Mouse (Mus musculus) small intestine, adult 2 months (tissue): ENCODE results near the gene Erp44.

Experiments
- CTCF ChIP-seq: fragments of 200-500 bp; IDR thresholded peaks from 2 replicates; pipeline ENCODE4 v1.5.1; 2012; ENCODE audit warnings: low read depth, mild to moderate bottlenecking, control low read depth, inconsistent platforms, low read length, moderate library complexity, mixed read lengths; ENCODE audit not compliant: insufficient replicate concordance, insufficient read length; ENCODE audit errors: extremely low read depth
- POLR2A ChIP-seq: fragments of 200-500 bp; IDR thresholded peaks from 2 replicates; pipeline ENCODE4 v1.6.1; 2012; ENCODE audit warnings: low read depth, mild to moderate bottlenecking, control low read depth, inconsistent platforms, low read length, moderate library complexity

GRCm38 (mm10) chr4:48226800-48227199 is 52.6 kb downstream of the Erp44 start:
- no peak for TF ChIP-seq CTCF
- TF ChIP-seq POLR2A, result no peak
